Mouse (Mus musculus) neutrophil, adult 59 days (primary cell): ENCODE results near the gene Desi1. TPM values are rescaled to one million over a fixed set of nuclear protein-coding genes. Genes with fewer than 3 reads are reported as not detected.

Experiments used
- total RNA-seq, 2 experiments: library from RNA; stranded (reverse); gene quantifications; 1 replicate in 1 of 2; 2 replicates in 1 of 2; pipeline ENCODE4 v1.2.4; 2023

Desi1 gene
- 10 to 100 TPM; 18.6 to 23.8 TPM for total RNA-seq

DNA sequence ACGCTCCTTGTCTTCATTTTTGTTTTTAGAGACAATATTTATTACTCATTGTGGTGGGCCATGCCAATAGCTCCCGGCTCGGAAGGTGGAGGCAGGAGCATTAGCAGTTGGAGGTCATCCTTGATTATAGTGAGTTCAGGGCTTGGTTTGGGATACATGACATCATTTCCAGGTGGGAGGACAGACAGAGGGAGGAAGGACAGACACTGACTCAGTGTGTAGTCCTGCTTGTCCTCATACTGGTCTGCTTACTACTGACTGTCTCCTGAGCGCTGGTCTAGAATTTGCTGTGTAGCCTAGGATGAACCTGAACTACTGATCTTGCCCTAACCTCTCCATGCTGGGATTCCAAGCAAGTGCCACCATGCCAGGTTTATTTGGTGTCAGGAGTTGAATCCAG is at the start of gene Desi1:
TSS of gene Desi1 (minus strand) at position 101 of the 400 bp plus-strand sequence.

DNA sequence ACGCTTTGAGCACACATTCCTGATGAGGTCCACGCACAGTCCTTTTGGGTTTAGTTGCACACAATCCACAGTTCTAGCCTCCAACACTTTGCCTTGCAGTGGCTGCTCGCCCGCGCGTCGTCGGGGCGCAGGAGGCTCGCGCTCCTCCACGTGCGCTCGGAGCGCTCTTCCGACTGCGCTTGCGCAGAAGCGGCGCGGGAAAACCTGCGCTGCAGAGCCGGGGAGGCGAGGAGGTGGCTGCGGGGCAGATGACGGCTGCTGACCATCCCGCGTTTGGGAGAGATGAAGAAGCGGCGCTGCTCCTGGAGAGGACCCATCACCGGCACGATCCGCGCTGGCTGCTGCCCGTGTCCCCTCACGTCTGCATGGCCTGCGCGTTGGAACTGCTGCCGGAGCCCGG is 36.2 kb upstream of the Desi1 start, which contains the start of gene Mei1:
TSS of gene Mei1 (plus strand) at position 99 of the 400 bp plus-strand sequence.

DNA sequence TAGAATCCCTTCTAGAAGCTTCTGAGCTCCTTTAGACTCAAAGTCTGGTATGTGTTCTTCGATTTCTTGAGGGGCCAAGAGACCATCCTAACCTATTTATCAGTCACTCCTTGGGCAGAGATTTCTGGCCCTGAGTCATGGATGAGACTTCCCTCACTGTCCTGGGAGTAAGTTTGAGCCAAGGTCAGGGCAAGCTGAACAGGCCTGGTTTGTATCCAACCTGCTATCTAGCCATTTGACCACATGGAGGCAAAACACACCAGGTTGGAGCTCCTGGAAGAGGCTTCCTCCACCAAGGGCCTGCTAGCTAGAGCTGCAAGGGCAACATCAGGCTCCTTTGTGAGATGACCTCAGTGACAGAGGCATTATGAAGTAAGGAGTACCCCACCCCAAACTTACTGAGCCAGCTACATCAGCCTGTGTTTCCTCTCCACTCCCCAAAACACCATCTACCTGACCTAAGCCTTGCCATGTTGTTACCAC is 25.1 kb upstream of the Desi1 start, which contains the start of gene 4930407I10Rik:
TSS of gene 4930407I10Rik (plus strand) at position 433 of the 483 bp plus-strand sequence.

DNA sequence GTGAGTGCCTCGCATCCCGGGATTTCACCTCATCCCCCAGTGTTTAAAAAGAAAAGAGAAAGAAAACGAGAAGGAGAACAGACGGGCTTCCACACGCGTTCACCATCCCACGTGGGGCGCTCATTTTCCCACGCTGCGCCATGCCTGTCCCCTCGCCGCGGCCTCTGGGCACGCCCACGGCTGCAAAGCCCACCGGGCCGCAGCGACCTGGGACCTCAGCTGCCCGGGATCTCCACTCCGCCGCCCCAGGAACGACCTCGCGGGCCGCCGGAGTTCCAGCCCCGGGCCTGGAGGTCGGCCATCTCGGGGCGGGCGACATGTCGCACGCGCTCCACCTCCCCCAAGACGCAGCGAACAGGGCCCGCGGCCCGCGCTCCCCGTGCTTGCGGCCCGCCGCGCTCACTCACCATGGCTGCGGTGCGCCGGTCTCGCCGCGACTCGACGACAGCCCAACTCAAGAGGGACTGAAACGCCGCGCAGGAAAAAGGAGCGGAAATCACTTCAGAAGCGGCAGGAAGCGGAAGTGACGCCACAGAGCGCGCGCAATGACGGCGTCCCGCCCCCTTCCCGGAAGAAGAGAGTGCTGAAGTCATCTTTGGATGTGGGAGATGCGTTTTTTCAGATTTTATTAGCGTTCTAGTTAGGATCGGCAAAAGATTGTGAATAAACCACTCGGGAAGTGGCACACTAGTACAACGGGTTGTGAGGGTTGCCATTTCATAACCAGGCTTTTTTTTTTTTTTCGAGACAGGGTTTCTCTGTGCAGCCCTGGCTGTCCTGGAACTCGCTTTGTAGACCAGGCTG is 13.6 kb upstream of the Desi1 start, which contains the start of gene Snu13:
TSS of gene Snu13 (minus strand) at position 519 of the 804 bp plus-strand sequence.

DNA sequence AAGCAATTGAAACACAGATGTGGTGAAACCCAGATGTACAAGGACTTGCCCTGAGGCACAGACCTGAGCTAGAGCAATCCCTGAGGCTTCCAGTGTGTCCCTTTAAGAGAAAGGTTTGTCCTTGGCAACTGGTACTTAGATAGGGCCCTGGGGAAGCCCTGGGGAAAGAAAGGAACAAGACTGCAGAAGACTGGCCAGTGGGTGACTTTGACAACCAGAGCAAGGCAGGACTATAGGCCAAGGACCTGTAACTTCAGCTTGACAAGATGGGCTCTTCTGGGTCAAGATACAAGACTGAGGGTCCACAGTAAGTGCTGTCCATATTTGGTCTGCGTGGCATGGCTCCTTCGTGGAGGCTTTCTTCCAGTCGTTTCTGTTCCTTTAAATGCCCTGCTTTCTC is 46.0 kb downstream of the Desi1 start, which contains the start of gene Xrcc6:
TSS of gene Xrcc6 (plus strand) at position 190 of the 400 bp plus-strand sequence.

DNA sequence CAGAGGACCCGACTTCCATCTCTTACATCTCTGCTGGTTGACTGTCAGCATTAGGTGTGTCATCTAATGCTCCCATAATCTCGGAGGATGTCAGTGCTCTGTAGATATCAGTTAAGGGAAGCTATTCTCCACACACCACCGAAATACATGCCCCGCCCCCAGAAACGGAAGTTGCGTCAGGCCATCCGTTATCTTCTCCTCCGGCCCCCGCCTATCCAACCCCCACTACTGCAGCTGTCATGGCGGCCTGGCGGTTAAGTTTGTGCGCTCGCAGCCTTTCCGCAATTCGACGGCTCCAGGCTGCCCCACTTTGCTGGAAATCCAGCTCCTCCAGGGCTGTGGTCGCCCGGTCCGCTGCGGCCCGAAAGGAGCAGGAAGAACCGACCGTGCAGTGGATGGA is 53.3 kb downstream of the Desi1 start, which contains the start of gene 1700029P11Rik:
TSS of gene 1700029P11Rik (plus strand) at position 220 of the 400 bp plus-strand sequence.

DNA sequence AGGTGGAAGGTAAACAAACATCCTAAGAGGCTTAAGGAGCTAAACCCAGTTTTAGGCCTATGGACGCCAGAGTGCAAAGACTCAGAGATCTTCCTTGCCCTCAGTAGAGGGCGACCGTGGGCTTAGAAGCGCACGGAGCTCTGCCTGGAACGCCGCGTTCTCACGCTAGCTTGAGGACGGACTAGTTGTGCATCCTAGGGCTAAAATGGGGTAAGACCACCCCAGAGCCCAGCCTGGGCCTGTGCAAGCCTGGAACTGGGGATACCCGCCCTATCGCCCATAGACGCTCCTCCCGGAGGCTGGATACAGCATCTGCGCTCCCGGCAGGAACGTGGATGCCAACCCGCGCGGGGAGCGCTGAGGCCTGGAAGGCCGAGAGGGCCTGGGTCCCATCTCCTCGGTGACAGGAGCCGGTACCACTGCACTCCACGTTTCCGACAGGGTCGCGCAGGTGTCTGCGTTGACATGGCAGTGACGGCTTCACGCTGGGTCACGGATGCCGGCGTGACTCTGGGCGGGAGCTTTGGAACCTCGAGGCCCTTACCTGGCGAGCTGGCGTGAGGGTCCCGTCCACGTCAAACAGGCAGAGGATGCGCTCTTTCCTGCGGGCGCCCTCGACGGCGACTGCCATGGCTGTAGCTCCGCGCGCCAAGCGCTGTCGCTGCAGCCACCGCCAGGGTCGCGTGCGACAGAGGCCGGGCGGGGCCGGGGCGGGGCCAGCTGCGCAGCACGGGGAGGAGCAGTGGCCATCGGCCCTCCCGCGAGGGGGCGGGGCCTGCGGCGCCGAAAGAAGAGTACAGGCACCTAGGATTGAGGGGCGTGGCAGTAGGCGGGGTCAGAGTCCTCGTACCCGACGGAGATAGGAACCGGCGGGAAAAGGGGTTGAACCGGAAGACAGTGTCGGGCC is 73.2 kb downstream of the Desi1 start, which contains the start of gene Pmm1:
TSS of gene Pmm1 (minus strand) at position 760 of the 907 bp plus-strand sequence.

Other genes starting within 250 kb of the Desi1 start
- gene Tef, start 231.4 kb downstream of the Desi1 start, total RNA-seq: 1 to 10 TPM; 5.9 to 8.3 TPM
- gene Tob2, start 175.1 kb downstream of the Desi1 start, total RNA-seq: 10 to 100 TPM; 43.9 to 47.3 TPM
- gene Phf5a, start 162.0 kb downstream of the Desi1 start, total RNA-seq: 10 to 100 TPM; 38.8 to 45.4 TPM
- 10 to 100 TPM; 81.9 to 87.8 TPM for gene Aco2, start 161.6 kb downstream of the Desi1 start, total RNA-seq
- 1 to 10 TPM; 4.7 to 6.5 TPM for gene Polr3h, start 107.6 kb downstream of the Desi1 start, total RNA-seq
- gene Csdc2, start 97.1 kb downstream of the Desi1 start, total RNA-seq: not detected
- 10 to 100 TPM; 32.6 to 33.6 TPM for gene Pmm1, start 72.9 kb downstream of the Desi1 start, total RNA-seq
- gene 1700029P11Rik, start 53.3 kb downstream of the Desi1 start, total RNA-seq: not detected
- 10 to 100 TPM; 20.8 to 29.1 TPM for gene Xrcc6, start 46.0 kb downstream of the Desi1 start, total RNA-seq
- gene Snu13, start 13.7 kb upstream of the Desi1 start, total RNA-seq: 10 to 100 TPM; 44.8 to 47.4 TPM
- gene 4930407I10Rik, start 25.3 kb upstream of the Desi1 start, total RNA-seq: not detected
- gene Mei1, start 36.1 kb upstream of the Desi1 start, total RNA-seq: not detected
- gene Ccdc134, start 94.1 kb upstream of the Desi1 start, total RNA-seq: 10 to 100 TPM; 11.2 to 12.7 TPM
- gene Srebf2, start 113.3 kb upstream of the Desi1 start, total RNA-seq: 10 to 100 TPM; 76.3 to 79.6 TPM
- under 1 TPM in 1 of 2 experiments, not detected in 1; 0.40 TPM for gene Shisa8, start 179.0 kb upstream of the Desi1 start, total RNA-seq
- 1 to 10 TPM; 1.8 to 4.3 TPM for gene Tnfrsf13c, start 190.5 kb upstream of the Desi1 start, total RNA-seq
- 10 to 100 TPM; 11.5 to 16.9 TPM for gene Cenpm, start 210.9 kb upstream of the Desi1 start, total RNA-seq
- not detected for gene 1500009C09Rik, start 218.5 kb upstream of the Desi1 start, total RNA-seq
- not detected for gene Sept3, start 241.0 kb upstream of the Desi1 start, total RNA-seq